Mouse (Mus musculus): ENCODE data around the gene Nav2. TPM values are rescaled to one million over a fixed set of nuclear protein-coding genes. Genes with fewer than 3 reads are reported as not detected.

Nav2 gene
- polyA plus RNA-seq, 1 experiment from 2014 or later: 25.8 TPM

DNA sequence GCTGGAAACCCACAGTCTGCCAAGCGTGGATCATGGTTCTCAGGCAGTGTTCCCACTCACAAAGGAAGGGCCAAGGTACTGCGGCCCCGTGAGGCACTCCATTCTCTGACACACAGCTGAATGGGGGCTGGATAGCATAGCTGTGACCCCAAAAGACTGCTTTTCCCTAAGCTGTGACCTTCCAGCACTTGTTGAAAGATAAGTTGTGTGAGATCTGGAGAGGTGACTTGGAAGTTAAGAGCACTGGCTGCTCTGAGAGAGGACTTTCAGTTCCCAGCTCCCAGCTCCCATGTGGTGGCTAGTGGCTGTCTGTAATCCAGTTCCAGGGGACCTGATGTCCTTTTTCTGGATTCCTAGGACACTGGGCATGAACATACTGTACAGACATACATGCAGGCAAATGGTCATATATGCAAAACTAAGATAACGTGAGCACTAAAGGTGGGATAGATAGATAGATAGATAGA, 588.9 kb downstream of the Nav2 start:
- Histone ChIP-seq H3K27ac (no peak overlapping the region), H3K9me3 (replicated peaks) (no peaks in the 10 kb centered on the region), H3K9ac (no peak overlapping the region), H3K27me3 (no peaks in the 10 kb centered on the region; the same call in 1 of the 2 replicates), H3K36me3 (no peaks in the 10 kb centered on the region), H3K4me1 (peaks cover 29% of the 10 kb centered on the region), H3K4me2 (replicated peaks) (0 out of 2 replicates have a peak overlapping the region, but pooled peaks have one; percentile 8), H3K4me3 (no peak overlapping the region)
- 69% methylated on average over 4 of the region's 4 CpGs for WGBS
- no peak for ATAC-seq (ENCODE audit: low FRiP score)

DNA sequence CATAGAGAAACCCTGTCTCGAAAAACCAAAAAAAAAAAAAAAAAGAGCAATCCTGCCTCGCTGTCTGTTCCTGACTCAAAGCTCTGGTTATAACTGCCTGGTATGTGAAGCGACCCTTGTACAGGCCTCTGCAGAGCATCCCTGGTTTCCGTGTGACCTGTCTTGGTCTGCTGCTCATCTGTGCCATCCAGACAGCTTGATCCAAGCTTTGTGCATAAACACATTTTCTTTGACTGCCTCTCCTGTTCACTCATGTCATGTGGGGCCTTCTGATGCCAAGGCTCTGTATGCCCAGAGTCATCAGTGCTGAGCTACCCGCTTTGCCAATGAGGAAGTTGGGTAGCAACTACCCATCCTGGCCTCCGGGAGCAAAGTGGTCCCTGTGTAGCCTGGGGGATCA, 591.1 kb downstream of the Nav2 start:
- no peak for ATAC-seq (ENCODE audit: low FRiP score)
- H3K36me3 ChIP-seq: no peaks in the 10 kb centered on the region
- no peak overlapping the region for H3K4me2 ChIP-seq (replicated peaks)
- H3K9ac ChIP-seq: no peak overlapping the region
- no peaks in the 10 kb centered on the region for H3K27me3 ChIP-seq
- H3K9me3 ChIP-seq (replicated peaks): no peaks in the 10 kb centered on the region
- H3K4me3 ChIP-seq: no peak overlapping the region
- 89% methylated on average over 6 of the region's 6 CpGs for WGBS
- H3K4me1 ChIP-seq: peaks cover 37% of the 10 kb centered on the region
- H3K27ac ChIP-seq: no peak overlapping the region

GRCm38 (mm10) chr7:49500916-49501315, 592.4 kb downstream of the Nav2 start:
- Histone ChIP-seq H3K4me2 (replicated peaks) (no peak overlapping the region), H3K9ac (no peak overlapping the region), H3K27me3 (no peaks in the 10 kb centered on the region), H3K27ac (no peak overlapping the region), H3K9me3 (replicated peaks) (no peaks in the 10 kb centered on the region), H3K4me1 (peaks cover 37% of the 10 kb centered on the region), H3K36me3 (no peaks in the 10 kb centered on the region), H3K4me3 (no peak overlapping the region)
- WGBS: 92% methylated on average over 5 of the region's 5 CpGs
- ATAC-seq (ENCODE audit: low FRiP score): no peak

GRCm38 (mm10) chr7:49503419-49503818, 594.9 kb downstream of the Nav2 start:
- Histone ChIP-seq H3K27ac (no peak overlapping the region), H3K9ac (no peak overlapping the region), H3K9me3 (replicated peaks) (no peaks in the 10 kb centered on the region), H3K27me3 (no peaks in the 10 kb centered on the region), H3K4me2 (replicated peaks) (no peak overlapping the region), H3K4me1 (peaks cover 22% of the 10 kb centered on the region), H3K36me3 (no peaks in the 10 kb centered on the region), H3K4me3 (no peak overlapping the region)
- no peak for ATAC-seq (ENCODE audit: low FRiP score)
- 53% methylated on average over 8 of the region's 8 CpGs for WGBS

DNA sequence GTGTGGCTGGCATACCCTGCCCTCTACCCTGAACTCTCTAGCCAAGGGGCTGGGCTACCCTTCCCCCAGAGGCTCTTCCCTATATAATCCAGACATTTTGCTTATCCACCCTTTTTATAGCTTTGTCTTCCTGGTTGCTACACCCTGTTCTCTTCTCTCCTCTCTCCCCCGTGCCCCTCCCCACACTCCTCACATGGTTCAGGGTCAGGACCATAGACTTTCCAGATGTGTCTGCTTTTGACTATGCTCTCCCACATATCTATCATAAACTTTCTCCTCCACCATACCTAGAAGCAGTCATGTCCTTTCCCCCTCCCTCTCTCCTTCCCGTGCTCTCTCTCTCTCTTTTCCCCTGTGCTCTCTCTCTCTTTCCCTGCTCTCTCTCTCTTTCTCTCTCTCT, 595.4 kb downstream of the Nav2 start:
- no peak overlapping the region for H3K4me3 ChIP-seq
- 30% methylated on average over 2 of the region's 2 CpGs for WGBS
- peaks cover 22% of the 10 kb centered on the region for H3K4me1 ChIP-seq
- no peaks in the 10 kb centered on the region for H3K9me3 ChIP-seq (replicated peaks)
- H3K27me3 ChIP-seq: no peaks in the 10 kb centered on the region
- H3K9ac ChIP-seq: 0 out of 2 replicates have a peak overlapping the region, but pooled peaks have one; percentile 3
- no peaks in the 10 kb centered on the region for H3K36me3 ChIP-seq
- no peak overlapping the region for H3K4me2 ChIP-seq (replicated peaks)
- H3K27ac ChIP-seq: peak overlapping the region; percentile 67; the same call in 1 of the 2 replicates
- ATAC-seq (ENCODE audit: low FRiP score): peak; percentile 53

GRCm38 (mm10) chr7:49504297-49504696, 595.8 kb downstream of the Nav2 start:
- H3K9ac ChIP-seq: no peak overlapping the region
- H3K4me2 ChIP-seq (replicated peaks): peak overlapping the region; percentile 18; the same call in 1 of the 2 replicates
- WGBS: 10% methylated on average over 3 of the region's 3 CpGs

GRCm38 (mm10) chr7:49505024-49505423, 596.5 kb downstream of the Nav2 start:
- Histone ChIP-seq H3K27me3 (no peaks in the 10 kb centered on the region), H3K4me3 (no peak overlapping the region), H3K27ac (peak overlapping the region; percentile 67; the same call in 1 of the 2 replicates), H3K4me1 (peaks cover 22% of the 10 kb centered on the region), H3K9me3 (replicated peaks) (no peaks in the 10 kb centered on the region), H3K36me3 (no peaks in the 10 kb centered on the region), H3K4me2 (replicated peaks) (no peak overlapping the region), H3K9ac (no peak overlapping the region)
- no peak for ATAC-seq (ENCODE audit: low FRiP score)
- 28% methylated on average over 3 of the region's 3 CpGs for WGBS

More at GRCm38 (mm10) chr7:49504297-49504696, 595.8 kb downstream of the Nav2 start:
- peak overlapping the region; percentile 67 for H3K27ac ChIP-seq
- H3K4me3 ChIP-seq: no peak overlapping the region
- no peaks in the 10 kb centered on the region for H3K27me3 ChIP-seq
- no peaks in the 10 kb centered on the region for H3K36me3 ChIP-seq
- ATAC-seq (ENCODE audit: low FRiP score): peak; percentile 65
- H3K9me3 ChIP-seq (replicated peaks): no peaks in the 10 kb centered on the region
- peaks cover 22% of the 10 kb centered on the region for H3K4me1 ChIP-seq

GRCm38 (mm10) chr7:49506085-49506820, 597.7 kb downstream of the Nav2 start:
- WGBS: 80% methylated on average over 12 of the region's 12 CpGs
- Histone ChIP-seq H3K4me3 (no peak overlapping the region), H3K9me3 (replicated peaks) (no peaks in the 10 kb centered on the region), H3K9ac (no peak overlapping the region), H3K4me2 (replicated peaks) (no peak overlapping the region), H3K4me1 (peaks cover 22% of the 10 kb centered on the region), H3K36me3 (no peaks in the 10 kb centered on the region), H3K27me3 (no peaks in the 10 kb centered on the region), H3K27ac (no peak overlapping the region)
- no peak for ATAC-seq (ENCODE audit: low FRiP score)

GRCm38 (mm10) chr7:49507943-49508506, 599.5 kb downstream of the Nav2 start:
- 85% methylated on average over 7 of the region's 7 CpGs for WGBS
- no peak overlapping the region for H3K27ac ChIP-seq
- no peaks in the 10 kb centered on the region for H3K36me3 ChIP-seq
- H3K4me1 ChIP-seq: peaks cover 22% of the 10 kb centered on the region
- ATAC-seq (ENCODE audit: low FRiP score): no peak
- no peak overlapping the region for H3K4me2 ChIP-seq (replicated peaks)
- no peak overlapping the region for H3K4me3 ChIP-seq
- no peaks in the 10 kb centered on the region for H3K9me3 ChIP-seq (replicated peaks)
- H3K27me3 ChIP-seq: no peaks in the 10 kb centered on the region
- H3K9ac ChIP-seq: no peak overlapping the region

DNA sequence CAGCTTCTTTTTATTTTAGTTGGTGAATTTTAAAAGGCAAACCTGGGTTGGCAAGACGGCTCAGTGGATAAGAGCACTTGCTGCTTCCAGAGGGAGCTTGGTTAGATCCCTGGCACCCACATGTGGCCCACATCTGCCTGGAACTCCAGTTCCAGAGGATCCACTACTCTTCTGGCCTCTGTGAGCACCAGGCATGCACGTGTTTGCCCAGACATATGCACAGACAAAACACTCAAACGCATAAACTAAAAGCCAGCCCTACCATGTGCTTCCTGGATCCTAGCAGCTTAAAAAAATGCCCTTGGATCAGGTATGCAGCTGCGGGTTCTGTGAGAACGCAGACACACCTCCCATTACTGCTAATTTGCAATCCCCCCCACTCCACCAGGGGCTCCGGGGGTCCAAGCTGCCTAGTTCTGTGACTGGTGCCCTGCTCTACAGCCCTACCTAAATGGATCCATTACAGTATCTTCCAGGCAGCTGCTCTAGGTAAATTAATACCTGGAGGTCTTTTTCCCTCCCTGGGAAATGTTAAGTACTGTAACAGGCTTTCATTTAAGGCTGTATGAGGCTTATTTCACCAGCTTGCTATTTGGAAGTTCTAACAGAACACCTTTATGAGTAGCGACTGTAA, 603.4 kb downstream of the Nav2 start:
- 60% methylated on average over 7 of the region's 7 CpGs for WGBS
- no peak overlapping the region for H3K9ac ChIP-seq
- no peak overlapping the region for H3K4me2 ChIP-seq (replicated peaks)
- H3K27ac ChIP-seq: no peak overlapping the region
- no peak overlapping the region for H3K4me3 ChIP-seq
- no peak for ATAC-seq (ENCODE audit: low FRiP score)
- no peaks in the 10 kb centered on the region; the same call in 1 of the 2 replicates for H3K4me1 ChIP-seq
- no peaks in the 10 kb centered on the region for H3K27me3 ChIP-seq
- no peaks in the 10 kb centered on the region for H3K9me3 ChIP-seq (replicated peaks)
- H3K36me3 ChIP-seq: no peaks in the 10 kb centered on the region

- Histone ChIP-seq H3K36me3 (no peaks in the 10 kb centered on the region), H3K9me3 (replicated peaks) (no peaks in the 10 kb centered on the region), H3K27ac (no peak overlapping the region), H3K4me2 (replicated peaks) (no peak overlapping the region), H3K27me3 (no peaks in the 10 kb centered on the region), H3K9ac (no peak overlapping the region), H3K4me3 (no peak overlapping the region), H3K4me1 (no peaks in the 10 kb centered on the region; the same call in 1 of the 2 replicates)
- WGBS: 70% methylated on average over 6 of the region's 6 CpGs
- no peak for ATAC-seq (ENCODE audit: low FRiP score)
These were observed 605.4 kb downstream of the Nav2 start for GRCm38 (mm10) chr7:49513763-49514437.

GRCm38 (mm10) chr7:49515012-49515411, 606.5 kb downstream of the Nav2 start:
- Histone ChIP-seq H3K9me3 (replicated peaks) (no peaks in the 10 kb centered on the region), H3K4me2 (replicated peaks) (no peak overlapping the region), H3K36me3 (no peaks in the 10 kb centered on the region), H3K4me3 (no peak overlapping the region), H3K27ac (no peak overlapping the region), H3K27me3 (0 out of 2 replicates have a peak, but pooled peaks cover 3% of the 10 kb centered on the region), H3K9ac (no peak overlapping the region), H3K4me1 (no peaks in the 10 kb centered on the region; the same call in 1 of the 2 replicates)
- no peak for ATAC-seq (ENCODE audit: low FRiP score)
- 88% methylated on average over 2 of the region's 2 CpGs for WGBS

Data from hindbrain, embryonic 12.5 days (tissue).